Mouse (Mus musculus): ENCODE results near the gene Galnt4. TPM values are rescaled to one million over a fixed set of nuclear protein-coding genes. Genes with fewer than 3 reads are reported as not detected.

Galnt4 gene
- polyA plus RNA-seq, 1 experiment from 2014 or later: 2.9 TPM

- Histone ChIP-seq H3K4me3 (ENCODE audit: low read depth, low read length) (no peak overlapping the region), H3K4me2 (ENCODE audit: low read depth, low read length) (no peak overlapping the region), H3K4me1 (ENCODE audit: control insufficient read depth, insufficient read depth, low read length) (no peaks in the 10 kb centered on the region), H3K9me3 (ENCODE audit: control insufficient read depth, low read length) (no peaks in the 10 kb centered on the region), H3K27ac (ENCODE audit: low read depth, low read length) (no peak overlapping the region), H3K27me3 (ENCODE audit: control insufficient read depth, insufficient read depth, low read length) (no peaks in the 10 kb centered on the region), H3K36me3 (ENCODE audit: control insufficient read depth, insufficient read depth, low read length) (no peaks in the 10 kb centered on the region), H3K9ac (replicated peaks; ENCODE audit: low read depth, low read length) (no peak overlapping the region)
- ATAC-seq (ENCODE audit: low read depth): peak; percentile 16; the same call in 1 of the 2 replicates
- 83% methylated on average over 6 of the region's 6 CpGs for WGBS
Measured at GRCm38 (mm10) chr10:99118697-99119096, 10.7 kb downstream of the Galnt4 start.

GRCm38 (mm10) chr10:99119471-99119870, 11.5 kb downstream of the Galnt4 start:
- Histone ChIP-seq H3K9ac (replicated peaks; ENCODE audit: low read depth, low read length) (no peak overlapping the region), H3K4me3 (ENCODE audit: low read depth, low read length) (no peak overlapping the region), H3K36me3 (ENCODE audit: control insufficient read depth, insufficient read depth, low read length) (no peaks in the 10 kb centered on the region), H3K27ac (ENCODE audit: low read depth, low read length) (no peak overlapping the region), H3K27me3 (ENCODE audit: control insufficient read depth, insufficient read depth, low read length) (no peaks in the 10 kb centered on the region), H3K9me3 (ENCODE audit: control insufficient read depth, low read length) (no peaks in the 10 kb centered on the region), H3K4me1 (ENCODE audit: control insufficient read depth, insufficient read depth, low read length) (no peaks in the 10 kb centered on the region), H3K4me2 (ENCODE audit: low read depth, low read length) (no peak overlapping the region)
- WGBS: 94% methylated on average over 4 of the region's 4 CpGs
- no peak for ATAC-seq (ENCODE audit: low read depth)

GRCm38 (mm10) chr10:99126225-99126624, 18.3 kb downstream of the Galnt4 start, which contains the start of gene Phxr2:
Phxr2 (minus strand) TSS chr10:99126325.
- Histone ChIP-seq H3K4me3 (ENCODE audit: low read depth, low read length) (no peak within 1 kb of the TSS), H3K4me1 (ENCODE audit: control insufficient read depth, insufficient read depth, low read length) (no peaks in the 10 kb centered on the region), H3K4me2 (ENCODE audit: low read depth, low read length) (no peak within 1 kb of the TSS), H3K9me3 (ENCODE audit: control insufficient read depth, low read length) (no peaks in the 10 kb centered on the region), H3K36me3 (ENCODE audit: control insufficient read depth, insufficient read depth, low read length) (no peaks in the 10 kb centered on the region), H3K27ac (ENCODE audit: low read depth, low read length) (no peak within 1 kb of the TSS), H3K9ac (replicated peaks; ENCODE audit: low read depth, low read length) (no peak within 1 kb of the TSS), H3K27me3 (ENCODE audit: control insufficient read depth, insufficient read depth, low read length) (no peaks in the 10 kb centered on the region)
- WGBS: 89% methylated on average over 4 of the region's 4 CpGs
- no peak for ATAC-seq (ENCODE audit: low read depth)

- H3K4me3 ChIP-seq (ENCODE audit: low read depth, low read length): no peak overlapping the region
- no peak overlapping the region for H3K4me2 ChIP-seq (ENCODE audit: low read depth, low read length)
- no peaks in the 10 kb centered on the region for H3K4me1 ChIP-seq (ENCODE audit: control insufficient read depth, insufficient read depth, low read length)
- no peaks in the 10 kb centered on the region for H3K9me3 ChIP-seq (ENCODE audit: control insufficient read depth, low read length)
- no peak for ATAC-seq (ENCODE audit: low read depth)
- H3K27ac ChIP-seq (ENCODE audit: low read depth, low read length): no peak overlapping the region
- H3K9ac ChIP-seq (replicated peaks; ENCODE audit: low read depth, low read length): no peak overlapping the region
- H3K27me3 ChIP-seq (ENCODE audit: control insufficient read depth, insufficient read depth, low read length): no peaks in the 10 kb centered on the region
- 93% methylated on average over 14 of the region's 14 CpGs for WGBS
- no peaks in the 10 kb centered on the region for H3K36me3 ChIP-seq (ENCODE audit: control insufficient read depth, insufficient read depth, low read length)
Measured at GRCm38 (mm10) chr10:99126954-99127353, 19.0 kb downstream of the Galnt4 start.

- no peaks in the 10 kb centered on the region for H3K27me3 ChIP-seq (ENCODE audit: control insufficient read depth, insufficient read depth, low read length)
- H3K27ac ChIP-seq (ENCODE audit: low read depth, low read length): no peak overlapping the region
- no peaks in the 10 kb centered on the region for H3K4me1 ChIP-seq (ENCODE audit: control insufficient read depth, insufficient read depth, low read length)
- H3K4me3 ChIP-seq (ENCODE audit: low read depth, low read length): no peak overlapping the region
- H3K9ac ChIP-seq (replicated peaks; ENCODE audit: low read depth, low read length): no peak overlapping the region
- ATAC-seq (ENCODE audit: low read depth): no peak
- H3K36me3 ChIP-seq (ENCODE audit: control insufficient read depth, insufficient read depth, low read length): no peaks in the 10 kb centered on the region
- no peaks in the 10 kb centered on the region for H3K9me3 ChIP-seq (ENCODE audit: control insufficient read depth, low read length)
- H3K4me2 ChIP-seq (ENCODE audit: low read depth, low read length): no peak overlapping the region
- WGBS: 83% methylated on average over 11 of the region's 11 CpGs
Measured at GRCm38 (mm10) chr10:99127691-99128261, 19.8 kb downstream of the Galnt4 start.

- no peaks in the 10 kb centered on the region for H3K27me3 ChIP-seq (ENCODE audit: control insufficient read depth, insufficient read depth, low read length)
- no peaks in the 10 kb centered on the region for H3K36me3 ChIP-seq (ENCODE audit: control insufficient read depth, insufficient read depth, low read length)
- no peak overlapping the region for H3K4me2 ChIP-seq (ENCODE audit: low read depth, low read length)
- no peaks in the 10 kb centered on the region for H3K9me3 ChIP-seq (ENCODE audit: control insufficient read depth, low read length)
- ATAC-seq (ENCODE audit: low read depth): peak; percentile 14; the same call in 1 of the 2 replicates
- H3K4me3 ChIP-seq (ENCODE audit: low read depth, low read length): no peak overlapping the region
- H3K9ac ChIP-seq (replicated peaks; ENCODE audit: low read depth, low read length): no peak overlapping the region
- no peak overlapping the region for H3K27ac ChIP-seq (ENCODE audit: low read depth, low read length)
- WGBS: 44% methylated on average over 6 of the region's 6 CpGs
- H3K4me1 ChIP-seq (ENCODE audit: control insufficient read depth, insufficient read depth, low read length): no peaks in the 10 kb centered on the region
Measured at GRCm38 (mm10) chr10:99130611-99131010, 22.7 kb downstream of the Galnt4 start.

GRCm38 (mm10) chr10:99131298-99131697, 23.3 kb downstream of the Galnt4 start:
- no peaks in the 10 kb centered on the region for H3K4me1 ChIP-seq (ENCODE audit: control insufficient read depth, insufficient read depth, low read length)
- no peaks in the 10 kb centered on the region for H3K27me3 ChIP-seq (ENCODE audit: control insufficient read depth, insufficient read depth, low read length)
- H3K36me3 ChIP-seq (ENCODE audit: control insufficient read depth, insufficient read depth, low read length): no peaks in the 10 kb centered on the region
- WGBS: 51% methylated on average over 5 of the region's 5 CpGs
- no peak overlapping the region for H3K4me2 ChIP-seq (ENCODE audit: low read depth, low read length)
- peak; percentile 56; the same call in 1 of the 2 replicates for ATAC-seq (ENCODE audit: low read depth)
- no peak overlapping the region for H3K27ac ChIP-seq (ENCODE audit: low read depth, low read length)
- no peak overlapping the region for H3K9ac ChIP-seq (replicated peaks; ENCODE audit: low read depth, low read length)
- no peak overlapping the region for H3K4me3 ChIP-seq (ENCODE audit: low read depth, low read length)
- H3K9me3 ChIP-seq (ENCODE audit: control insufficient read depth, low read length): no peaks in the 10 kb centered on the region

- Histone ChIP-seq H3K27ac (ENCODE audit: low read depth, low read length) (no peak overlapping the region), H3K27me3 (ENCODE audit: control insufficient read depth, insufficient read depth, low read length) (no peaks in the 10 kb centered on the region), H3K4me1 (ENCODE audit: control insufficient read depth, insufficient read depth, low read length) (no peaks in the 10 kb centered on the region), H3K4me2 (ENCODE audit: low read depth, low read length) (no peak overlapping the region), H3K4me3 (ENCODE audit: low read depth, low read length) (no peak overlapping the region), H3K9ac (replicated peaks; ENCODE audit: low read depth, low read length) (no peak overlapping the region), H3K9me3 (ENCODE audit: control insufficient read depth, low read length) (no peaks in the 10 kb centered on the region), H3K36me3 (ENCODE audit: control insufficient read depth, insufficient read depth, low read length) (no peaks in the 10 kb centered on the region)
- 73% methylated on average over 6 of the region's 6 CpGs for WGBS
- ATAC-seq (ENCODE audit: low read depth): peak; percentile 45; the same call in 1 of the 2 replicates
Measured at GRCm38 (mm10) chr10:99132189-99132588, 24.2 kb downstream of the Galnt4 start.

- 93% methylated on average over 11 of the region's 11 CpGs for WGBS
Measured at GRCm38 (mm10) chr10:99132595-99133272, 24.8 kb downstream of the Galnt4 start.

More at GRCm38 (mm10) chr10:99132595-99133272, 24.8 kb downstream of the Galnt4 start:
- no peaks in the 10 kb centered on the region for H3K27me3 ChIP-seq (ENCODE audit: control insufficient read depth, insufficient read depth, low read length)
- H3K4me3 ChIP-seq (ENCODE audit: low read depth, low read length): no peak overlapping the region
- no peak overlapping the region for H3K4me2 ChIP-seq (ENCODE audit: low read depth, low read length)
- H3K27ac ChIP-seq (ENCODE audit: low read depth, low read length): no peak overlapping the region
- H3K4me1 ChIP-seq (ENCODE audit: control insufficient read depth, insufficient read depth, low read length): no peaks in the 10 kb centered on the region
- H3K9me3 ChIP-seq (ENCODE audit: control insufficient read depth, low read length): no peaks in the 10 kb centered on the region
- no peak overlapping the region for H3K9ac ChIP-seq (replicated peaks; ENCODE audit: low read depth, low read length)
- no peak for ATAC-seq (ENCODE audit: low read depth)
- no peaks in the 10 kb centered on the region for H3K36me3 ChIP-seq (ENCODE audit: control insufficient read depth, insufficient read depth, low read length)

All from neural tube, embryonic 14.5 days (tissue).